Mouse (Mus musculus) neural tube, embryonic 14.5 days (tissue): Measurements from ENCODE around the gene Sfn. TPM values are rescaled to one million over a fixed set of nuclear protein-coding genes. Genes with fewer than 3 reads are reported as not detected.

Experiments used
- ATAC-seq: fragments of 200-750 bp; cut with Nextera tagmentation; 2 replicates; pipeline ENCODE4 v1.8.0; 2017; ENCODE audit warnings: low read depth, mild to moderate bottlenecking, moderate TSS enrichment, moderate library complexity
- H3K27ac ChIP-seq: fragments of 300-500 bp; sonication (generic); 2 replicates; pipeline ENCODE4 v1.5.1; 2014; ENCODE audit warnings: low read depth, mild to moderate bottlenecking, control low read depth, low read length, moderate library complexity, mixed read lengths
- H3K27me3 ChIP-seq: fragments of 300-500 bp; sonication (generic); 2 replicates; pipeline ENCODE4 v1.6.1; 2014; ENCODE audit warnings: low read length; ENCODE audit not compliant: control insufficient read depth, insufficient read depth
- H3K36me3 ChIP-seq: fragments of 300-500 bp; sonication (generic); 2 replicates; pipeline ENCODE4 v1.6.1; 2014; ENCODE audit warnings: low read length, mixed read lengths; ENCODE audit not compliant: control insufficient read depth, insufficient read depth
- H3K4me1 ChIP-seq: fragments of 300-500 bp; sonication (generic); 2 replicates; pipeline ENCODE4 v1.6.1; 2014; ENCODE audit warnings: low read length; ENCODE audit not compliant: control insufficient read depth, insufficient read depth
- H3K4me2 ChIP-seq: fragments of 300-500 bp; sonication (generic); 2 replicates; pipeline ENCODE4 v1.6.1; 2014; ENCODE audit warnings: mild to moderate bottlenecking, low read depth, low read length, control low read depth
- H3K4me3 ChIP-seq: fragments of 300-500 bp; sonication (generic); 2 replicates; pipeline ENCODE4 v1.5.1; 2014; ENCODE audit warnings: low read depth, low read length, control low read depth, mixed read lengths
- H3K9ac ChIP-seq: fragments of 300-500 bp; sonication (generic); replicated peaks from 2 replicates; pipeline ENCODE4 v1.6.1; 2014; ENCODE audit warnings: low read depth, mild to moderate bottlenecking, control low read depth, low read length, mixed read lengths
- H3K9me3 ChIP-seq: fragments of 300-500 bp; sonication (generic); 2 replicates; pipeline ENCODE4 v1.6.1; 2016; ENCODE audit warnings: low read length; ENCODE audit not compliant: control insufficient read depth
- WGBS: fragments of 180-500 bp; shearing (Covaris S2); extraction: QIAGEN DNeasy Blood & Tissue Kit; methylation state at CpG from one replicate; pipeline ENCODE4 v1.1.7; 2014; 5-methylcytosine and 5-hydroxymethylcytosine counted together
- polyA plus RNA-seq: library from polyadenylated mRNA; unstranded; fragments of >200 nt; fragmentation: Nextera tagmentation; extraction: Ambion mirVana; gene quantifications from 2 replicates; pipeline ENCODE4 v1.2.1, GENCODE M21; 2014

Gene Sfn
- polyA plus RNA-seq, 1 experiment from 2014 or later = 1.4 TPM

GRCm38 (mm10) chr4:133632483-133633327 is 30.7 kb upstream of the Sfn start:
- WGBS = under 1% methylated on average over 54 of the region's 69 CpGs
- Histone ChIP-seq H3K4me3 (peak overlapping the region; percentile 84), H3K9ac (peak overlapping the region; percentile 92), H3K4me2 (peak overlapping the region; percentile 75), H3K27me3 (no peaks in the 10 kb centered on the region), H3K27ac (peak overlapping the region; percentile 80), H3K9me3 (no peaks in the 10 kb centered on the region), H3K4me1 (peaks cover 14% of the 10 kb centered on the region), H3K36me3 (no peaks in the 10 kb centered on the region)
- peak; percentile 79 for ATAC-seq

GRCm38 (mm10) chr4:133631769-133632411 is 29.9 kb upstream of the Sfn start:
- WGBS = 34% methylated on average over 9 of the region's 9 CpGs
- Histone ChIP-seq H3K9ac (peak overlapping the region; percentile 92), H3K9me3 (no peaks in the 10 kb centered on the region), H3K27me3 (no peaks in the 10 kb centered on the region), H3K4me1 (peaks cover 14% of the 10 kb centered on the region), H3K4me2 (peak overlapping the region; percentile 75), H3K36me3 (peaks cover 2% of the 10 kb centered on the region), H3K4me3 (peak overlapping the region; percentile 84), H3K27ac (no peak overlapping the region)
- ATAC-seq = no peak

- ATAC-seq = no peak
- H3K9me3 ChIP-seq = no peaks in the 10 kb centered on the region
- peak overlapping the region; percentile 75; the same call in 1 of the 2 replicates for H3K4me2 ChIP-seq
- no peak overlapping the region for H3K4me3 ChIP-seq
- no peak overlapping the region for H3K9ac ChIP-seq
- H3K36me3 ChIP-seq = peaks cover 6% of the 10 kb centered on the region
- H3K4me1 ChIP-seq = peaks cover 14% of the 10 kb centered on the region
- 90% methylated on average over 14 of the region's 14 CpGs for WGBS
- no peak overlapping the region for H3K27ac ChIP-seq
- H3K27me3 ChIP-seq = no peaks in the 10 kb centered on the region
Measured at GRCm38 (mm10) chr4:133631071-133631768, 29.3 kb upstream of the Sfn start.

- Histone ChIP-seq H3K4me3 (no peak overlapping the region), H3K27ac (no peak overlapping the region), H3K27me3 (no peaks in the 10 kb centered on the region), H3K36me3 (peaks cover 6% of the 10 kb centered on the region), H3K4me1 (peaks cover 14% of the 10 kb centered on the region), H3K9ac (no peak overlapping the region), H3K4me2 (no peak overlapping the region), H3K9me3 (no peaks in the 10 kb centered on the region)
- ATAC-seq = no peak
- WGBS = 91% methylated on average over 8 of the region's 8 CpGs
Measured at GRCm38 (mm10) chr4:133630326-133630920, 28.5 kb upstream of the Sfn start.

- H3K9ac ChIP-seq = no peak overlapping the region
- H3K4me1 ChIP-seq = peaks cover 14% of the 10 kb centered on the region
- no peaks in the 10 kb centered on the region for H3K9me3 ChIP-seq
- H3K4me3 ChIP-seq = no peak overlapping the region
- no peak for ATAC-seq
- H3K4me2 ChIP-seq = no peak overlapping the region
- no peak overlapping the region for H3K27ac ChIP-seq
- 77% methylated on average over 7 of the region's 7 CpGs for WGBS
- H3K27me3 ChIP-seq = no peaks in the 10 kb centered on the region
- H3K36me3 ChIP-seq = peaks cover 13% of the 10 kb centered on the region
Measured at GRCm38 (mm10) chr4:133629191-133629590, 27.2 kb upstream of the Sfn start.

- H3K9ac ChIP-seq = no peak overlapping the region
- H3K9me3 ChIP-seq = no peaks in the 10 kb centered on the region
- no peak overlapping the region for H3K4me2 ChIP-seq
- H3K4me3 ChIP-seq = no peak overlapping the region
- no peak overlapping the region for H3K27ac ChIP-seq
- H3K4me1 ChIP-seq = peaks cover 14% of the 10 kb centered on the region
- no peak for ATAC-seq
- peaks cover 14% of the 10 kb centered on the region for H3K36me3 ChIP-seq
- WGBS = 78% methylated on average over 2 of the region's 2 CpGs
- no peaks in the 10 kb centered on the region for H3K27me3 ChIP-seq
Measured at GRCm38 (mm10) chr4:133628517-133628916, 26.5 kb upstream of the Sfn start.

GRCm38 (mm10) chr4:133627039-133627438 is 25.1 kb upstream of the Sfn start:
- Histone ChIP-seq H3K4me2 (no peak overlapping the region), H3K36me3 (peaks cover 14% of the 10 kb centered on the region), H3K9me3 (no peaks in the 10 kb centered on the region), H3K4me1 (peaks cover 9% of the 10 kb centered on the region), H3K27ac (no peak overlapping the region), H3K27me3 (no peaks in the 10 kb centered on the region), H3K9ac (no peak overlapping the region), H3K4me3 (no peak overlapping the region)
- 95% methylated on average over 14 of the region's 14 CpGs for WGBS
- ATAC-seq = no peak

GRCm38 (mm10) chr4:133626621-133627020 is 24.7 kb upstream of the Sfn start:
- Histone ChIP-seq H3K4me2 (no peak overlapping the region), H3K9ac (no peak overlapping the region), H3K27ac (no peak overlapping the region), H3K4me3 (no peak overlapping the region), H3K9me3 (no peaks in the 10 kb centered on the region), H3K27me3 (no peaks in the 10 kb centered on the region), H3K36me3 (peaks cover 14% of the 10 kb centered on the region), H3K4me1 (peaks cover 5% of the 10 kb centered on the region)
- no peak for ATAC-seq
- 91% methylated on average over 9 of the region's 9 CpGs for WGBS
